Comparison of ENCODE assay signal across 8 mouse cellular contexts in genomic region chr14:72710341-72711027, GRCm38 (mm10). TPM values are rescaled to one million over a fixed set of nuclear protein-coding genes. Genes with fewer than 3 reads are reported as not detected.
A peak's percentile ranks its signal among the peaks of the same experiment; 100 is the strongest.
DNase-seq lines count a peak whose midpoint lies in the region; ATAC-seq and TF ChIP-seq lines count a peak whose summit lies in the region.

No protein-coding gene starts in this region.

- peak overlapping the region; percentile 85 for H3K9ac ChIP-seq in forebrain, embryonic 14.5 days (ENCODE audit: low read length)
- peak overlapping the region; percentile 93 for H3K9ac ChIP-seq in hindbrain, embryonic 13.5 days

- intact Hi-C loops in left cerebral cortex, postnatal 10 days (cut with DNase I) = loop anchor here (1.0 kb wide), 1 partner anchor 273 kb away; no protein-coding TSS in a partner anchor

- TF ChIP-seq CTCF in spleen, adult 2 months (IDR thresholded peaks at IDR 0.05; ENCODE audit: extremely low read depth, insufficient read depth, insufficient read length, insufficient replicate concordance) = no peak

- no peaks in the 10 kb centered on the region for H3K4me1 ChIP-seq in forebrain, embryonic 14.5 days (ENCODE audit: control insufficient read depth, insufficient read depth, low read length)
- H3K4me1 ChIP-seq in hindbrain, embryonic 13.5 days (replicated peaks) = peaks cover 13% of the 10 kb centered on the region; the same call in 1 of the 2 replicates
- H3K4me1 ChIP-seq in spleen, adult 2 months (ENCODE audit: control insufficient read depth, insufficient read depth, insufficient read length) = no peaks in the 10 kb centered on the region

- 0 out of 2 replicates have a peak, but pooled peaks cover 3% of the 10 kb centered on the region for H3K27me3 ChIP-seq in forebrain, embryonic 14.5 days (replicated peaks; ENCODE audit: control insufficient read depth, insufficient read depth, low read length)
- peaks cover 6% of the 10 kb centered on the region for H3K27me3 ChIP-seq in hindbrain, embryonic 13.5 days
- H3K27me3 ChIP-seq in spleen, adult 2 months (ENCODE audit: control insufficient read depth, insufficient read depth, low read length) = no peaks in the 10 kb centered on the region; the same call in 1 of the 2 replicates

- ATAC-seq in forebrain, embryonic 14.5 days = peak; percentile 40
- ATAC-seq in hindbrain, embryonic 13.5 days (ENCODE audit: low FRiP score) = peak; percentile 81
- ATAC-seq in megakaryocyte, adult 5-6 weeks (ENCODE audit: poor library complexity, severe bottlenecking) = peak; percentile 45

- under 1% methylated on average over 38 of the region's 38 CpGs for WGBS in forebrain, embryonic 14.5 days
- WGBS in hindbrain, embryonic 13.5 days = 2% methylated on average over 38 of the region's 38 CpGs
- WGBS in spleen, adult 2 months = 4% methylated on average over 38 of the region's 38 CpGs

- DNase-seq in layer of hippocampus, adult 11-12 months (ENCODE audit: low spot score) = peak; percentile 30
- no peak for DNase-seq in layer of hippocampus, adult 9-11 months
- peak; percentile 56 for DNase-seq in adrenal gland, postnatal 10 days
- peak; percentile 67 for DNase-seq in forebrain, embryonic 14.5 days (ENCODE audit: low spot score)
- peak; percentile 31 to 51 for DNase-seq in left cerebral cortex, postnatal 10 days (ENCODE audit: extremely low spot score in 1 of 2, low spot score in 2 of 2)
- DNase-seq in spleen, adult 2 months (ENCODE audit: low read depth in 1 of 2, low spot score in 2 of 2) = peak; percentile 25 to 31

- peak overlapping the region; percentile 67 for H3K4me2 ChIP-seq in forebrain, embryonic 14.5 days (ENCODE audit: low read length)
- peak overlapping the region; percentile 74 for H3K4me2 ChIP-seq in hindbrain, embryonic 13.5 days

- no peaks in the 10 kb centered on the region for H3K9me3 ChIP-seq in forebrain, embryonic 14.5 days (replicated peaks; ENCODE audit: control insufficient read depth, low read length)
- no peaks in the 10 kb centered on the region for H3K9me3 ChIP-seq in hindbrain, embryonic 13.5 days

- peak overlapping the region; percentile 82 for H3K4me3 ChIP-seq in forebrain, embryonic 14.5 days (ENCODE audit: low read depth, low read length)
- H3K4me3 ChIP-seq in hindbrain, embryonic 13.5 days = peak overlapping the region; percentile 83
- H3K4me3 ChIP-seq in spleen, adult 2 months (ENCODE audit: extremely low read depth, insufficient read depth, insufficient read length) = peak overlapping the region; percentile 99

- TF ChIP-seq POLR2A in spleen, adult 2 months (IDR thresholded peaks at IDR 0.05; ENCODE audit: low read depth, low read length) = no peak

- H3K27ac ChIP-seq in forebrain, embryonic 14.5 days (ENCODE audit: low read depth, low read length) = peak overlapping the region; percentile 92
- H3K27ac ChIP-seq in hindbrain, embryonic 13.5 days = peak overlapping the region; percentile 95
- H3K27ac ChIP-seq in spleen, adult 2 months (ENCODE audit: insufficient read depth, low read length) = peak overlapping the region; percentile 98

- no peaks in the 10 kb centered on the region for H3K36me3 ChIP-seq in forebrain, embryonic 14.5 days (ENCODE audit: control insufficient read depth, insufficient read depth, low read length)
- no peaks in the 10 kb centered on the region for H3K36me3 ChIP-seq in hindbrain, embryonic 13.5 days
- H3K36me3 ChIP-seq in spleen, adult 2 months (ENCODE audit: control insufficient read depth, insufficient read depth, low read length) = no peaks in the 10 kb centered on the region

RNA-seq across cellular contexts. Expression of gene Fndc3a, which starts 0.7 kb away (rescaled TPM):
- 10 to 100 TPM; 41.4 to 42.8 TPM for total RNA-seq in adrenal gland, postnatal 10 days (2021)
- 39.7 and 39.9 TPM in 2 replicates for polyA plus RNA-seq in forebrain, embryonic 14.5 days (2014; fragmentation: Nextera tagmentation; extraction: Ambion mirVana)
- 53.4 and 55.2 TPM in 2 replicates for polyA plus RNA-seq in hindbrain, embryonic 13.5 days (2015; fragmentation: Nextera tagmentation; extraction: Ambion mirVana)
- 10 to 100 TPM; 43.7 to 45.6 TPM for total RNA-seq in left cerebral cortex, postnatal 10 days (2021)
- total RNA-seq in megakaryocyte, adult 5-6 weeks (2015) = 38.7 and 43.2 TPM in 2 replicates
- 40.7 and 49.9 TPM in 2 replicates for total RNA-seq in megakaryocyte, adult 5-6 weeks (2017)
- polyA plus RNA-seq in spleen, adult 2 months (2012; rRNA removed) = 19.5 and 22.2 TPM in 2 replicates
